Mouse (Mus musculus) kidney, adult 2 months (tissue): ENCODE data around the gene Llgl1.

ENCODE experiments used
- CTCF ChIP-seq: fragments of 200-500 bp; conservative IDR thresholded peaks from 2 replicates; pipeline ENCODE4 v1.5.1; 2011; ENCODE audit warnings: low read depth, mild to moderate bottlenecking, control low read depth, low read length, moderate library complexity, mixed read lengths; ENCODE audit not compliant: insufficient read depth, insufficient read length
- POLR2A ChIP-seq: fragments of 200-500 bp; IDR thresholded peaks from one replicate; pipeline ENCODE4 v1.6.1; 2011; ENCODE audit warnings: low read depth, low read length, control low read depth

DNA sequence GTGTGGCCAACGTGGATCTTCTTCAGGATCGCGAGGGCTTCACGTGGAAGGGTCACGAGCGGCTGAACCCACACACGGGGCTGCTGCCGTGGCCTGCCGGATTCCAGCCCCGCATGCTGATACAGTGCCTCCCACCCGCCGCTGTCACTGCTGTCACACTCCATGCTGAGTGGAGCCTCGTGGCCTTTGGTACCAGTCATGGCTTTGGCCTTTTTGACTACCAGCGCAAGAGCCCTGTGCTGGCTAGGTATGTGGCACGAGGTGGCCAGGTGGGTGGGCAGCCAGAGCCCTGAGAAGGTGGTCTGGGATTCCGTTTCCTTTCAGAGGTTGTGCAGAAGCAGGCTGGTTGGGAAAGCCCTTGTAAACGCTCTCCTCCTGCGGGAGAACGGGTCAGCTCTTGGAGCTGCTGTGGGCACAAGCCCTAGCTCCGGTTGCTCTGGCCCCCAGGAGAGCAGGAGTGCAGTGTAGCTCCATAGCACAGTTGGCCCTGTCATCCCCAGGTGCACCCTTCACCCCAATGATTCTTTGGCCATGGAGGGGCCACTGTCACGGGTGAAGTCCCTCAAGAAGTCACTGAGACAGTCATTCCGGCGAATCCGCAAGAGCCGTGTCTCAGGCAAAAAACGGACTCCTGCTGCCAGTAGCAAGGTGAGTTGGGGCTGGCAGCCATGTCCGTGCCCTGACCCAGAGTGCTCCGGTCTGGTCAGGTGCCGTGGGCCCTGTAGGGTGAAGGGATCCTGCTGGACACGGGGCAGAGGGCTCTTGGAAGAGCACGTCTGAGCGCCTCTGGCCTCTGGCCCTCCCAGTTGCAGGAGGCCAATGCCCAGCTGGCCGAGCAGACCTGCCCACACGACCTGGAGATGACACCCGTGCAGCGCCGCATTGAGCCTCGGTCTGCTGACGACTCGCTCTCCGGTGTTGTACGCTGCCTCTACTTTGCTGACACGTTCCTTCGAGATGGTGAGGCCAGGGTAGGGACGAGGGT lies 10.2 kb downstream of the Llgl1 start:
- no peak for TF ChIP-seq POLR2A
- TF ChIP-seq CTCF, result no peak
